9 mouse cellular contexts compared by ENCODE assay signal in genomic region chr6:72601732-72602131, GRCm38 (mm10). TPM values are rescaled to one million over a fixed set of nuclear protein-coding genes. Genes with fewer than 3 reads are reported as not detected.
A peak's percentile ranks its signal among the peaks of the same experiment; 100 is the strongest.
DNase-seq lines count a peak whose midpoint lies in the region; ATAC-seq lines count a peak whose summit lies in the region.
"Had no signal": no experiment of that assay in that cellular context is flagged by ENCODE, and none has a peak within 500 bp of the region (broad histone marks: within the 10 kb centered on the region; RNA-seq: fewer than 3 reads in every experiment).

No protein-coding gene starts in this region.

- H3K4me1 ChIP-seq in forebrain, embryonic 14.5 days (ENCODE audit: control insufficient read depth, insufficient read depth, low read length): peaks cover 6% of the 10 kb centered on the region; the same call in 1 of the 2 replicates
- H3K4me1 ChIP-seq in limb, embryonic 11.5 days (ENCODE audit: control insufficient read depth, insufficient read depth, low read length): peaks cover 5% of the 10 kb centered on the region; the same call in 1 of the 2 replicates

- peaks cover 29% of the 10 kb centered on the region for H3K36me3 ChIP-seq in forebrain, embryonic 14.5 days (ENCODE audit: control insufficient read depth, insufficient read depth, low read length)
- H3K36me3 ChIP-seq in limb, embryonic 11.5 days (ENCODE audit: control insufficient read depth, insufficient read depth, low read length): peaks cover 7% of the 10 kb centered on the region

- H3K27ac ChIP-seq in forebrain, embryonic 14.5 days (ENCODE audit: low read depth, low read length): no peak overlapping the region
- H3K27ac ChIP-seq in limb, embryonic 11.5 days (replicated peaks; ENCODE audit: low read depth, low read length): no peak overlapping the region
- H3K27ac ChIP-seq: hindbrain, embryonic 15.5 days had no signal

- DNase-seq in urinary bladder, postnatal 14 days (ENCODE audit: low spot score): peak; percentile 82
- no peak for DNase-seq in urinary bladder, postnatal 10 days (ENCODE audit: low spot score)
- peak; percentile 79 for DNase-seq in brain, adult 2 months (ENCODE audit: low read depth, low spot score)
- DNase-seq in forebrain, embryonic 14.5 days (ENCODE audit: low spot score): peak; percentile 76
- DNase-seq in hindlimb bud, embryonic 11.5 days (ENCODE audit: extremely low spot score, low read depth, low spot score): peak; percentile 35
- peak; percentile 87 for DNase-seq in limb, embryonic 11.5 days (ENCODE audit: low spot score)
- peak; percentile 73 for DNase-seq in ovary, postnatal 14 days (ENCODE audit: low spot score)
- peak; percentile 67 to 84 for DNase-seq in thymus, postnatal 10 days (ENCODE audit: low spot score in 2 of 2)

- H3K27me3 ChIP-seq in forebrain, embryonic 14.5 days (replicated peaks; ENCODE audit: control insufficient read depth, insufficient read depth, low read length): no peaks in the 10 kb centered on the region
- no peaks in the 10 kb centered on the region for H3K27me3 ChIP-seq in limb, embryonic 11.5 days (ENCODE audit: control insufficient read depth, insufficient read depth, low read length)
- H3K27me3 ChIP-seq: hindbrain, embryonic 15.5 days had no signal

- H3K9me3 ChIP-seq in forebrain, embryonic 14.5 days (replicated peaks; ENCODE audit: control insufficient read depth, low read length): no peaks in the 10 kb centered on the region
- no peaks in the 10 kb centered on the region for H3K9me3 ChIP-seq in limb, embryonic 11.5 days (ENCODE audit: control insufficient read depth, low read length)
- H3K9me3 ChIP-seq: hindbrain, embryonic 15.5 days had no signal

- 72% methylated on average over 1 of the region's 1 CpGs for WGBS in forebrain, embryonic 14.5 days
- 59% methylated on average over 1 of the region's 1 CpGs for WGBS in limb, embryonic 11.5 days

- H3K4me3 ChIP-seq in forebrain, embryonic 14.5 days (ENCODE audit: low read depth, low read length): no peak overlapping the region
- H3K4me3 ChIP-seq in limb, embryonic 11.5 days (ENCODE audit: low read depth, low read length): no peak overlapping the region
- H3K4me3 ChIP-seq: hindbrain, embryonic 15.5 days had no signal

- H3K9ac ChIP-seq in forebrain, embryonic 14.5 days (ENCODE audit: low read length): no peak overlapping the region
- no peak overlapping the region for H3K9ac ChIP-seq in limb, embryonic 11.5 days (ENCODE audit: low read length)
- H3K9ac ChIP-seq: hindbrain, embryonic 15.5 days had no signal

- no peak overlapping the region for H3K4me2 ChIP-seq in forebrain, embryonic 14.5 days (ENCODE audit: low read length)
- H3K4me2 ChIP-seq in limb, embryonic 11.5 days (ENCODE audit: low read depth, severe bottlenecking): no peak overlapping the region
- H3K4me2 ChIP-seq: hindbrain, embryonic 15.5 days had no signal

- ATAC-seq in forebrain, embryonic 14.5 days: no peak
- no peak for ATAC-seq in limb, embryonic 11.5 days (ENCODE audit: insufficient number of reproducible peaks, low FRiP score, low TSS enrichment, low read depth)

RNA-seq across cellular contexts. Expression of gene Retsat, which starts 3.5 kb away (rescaled TPM):
- polyA plus RNA-seq in forebrain, embryonic 14.5 days (2014; fragmentation: Nextera tagmentation; extraction: Ambion mirVana): 6.6 and 8.4 TPM in 2 replicates
- polyA plus RNA-seq in limb, embryonic 11.5 days (2014; fragmentation: Nextera tagmentation; extraction: Ambion mirVana): 10.5 and 11.2 TPM in 2 replicates

RNA-seq across cellular contexts. Expression of gene Elmod3, which starts 3.5 kb away (rescaled TPM):
- 19.2 and 20.1 TPM in 2 replicates for polyA plus RNA-seq in forebrain, embryonic 14.5 days (2014; fragmentation: Nextera tagmentation; extraction: Ambion mirVana)
- polyA plus RNA-seq in limb, embryonic 11.5 days (2014; fragmentation: Nextera tagmentation; extraction: Ambion mirVana): 15.8 and 16.8 TPM in 2 replicates

RNA-seq across cellular contexts. Expression of gene Tgoln1, which starts 15.1 kb away (rescaled TPM):
- polyA plus RNA-seq in forebrain, embryonic 14.5 days (2014; fragmentation: Nextera tagmentation; extraction: Ambion mirVana): 34.0 and 37.8 TPM in 2 replicates
- polyA plus RNA-seq in limb, embryonic 11.5 days (2014; fragmentation: Nextera tagmentation; extraction: Ambion mirVana): 24.6 and 25.2 TPM in 2 replicates

RNA-seq across cellular contexts. Expression of gene Capg, which starts 57.5 kb away (rescaled TPM):
- polyA plus RNA-seq in forebrain, embryonic 14.5 days (2014; fragmentation: Nextera tagmentation; extraction: Ambion mirVana): 6.0 and 6.3 TPM in 2 replicates
- 24.5 and 26.5 TPM in 2 replicates for polyA plus RNA-seq in limb, embryonic 11.5 days (2014; fragmentation: Nextera tagmentation; extraction: Ambion mirVana)
